Mouse (Mus musculus): ENCODE results near the gene Hecw2.

Gene Hecw2

DNA sequence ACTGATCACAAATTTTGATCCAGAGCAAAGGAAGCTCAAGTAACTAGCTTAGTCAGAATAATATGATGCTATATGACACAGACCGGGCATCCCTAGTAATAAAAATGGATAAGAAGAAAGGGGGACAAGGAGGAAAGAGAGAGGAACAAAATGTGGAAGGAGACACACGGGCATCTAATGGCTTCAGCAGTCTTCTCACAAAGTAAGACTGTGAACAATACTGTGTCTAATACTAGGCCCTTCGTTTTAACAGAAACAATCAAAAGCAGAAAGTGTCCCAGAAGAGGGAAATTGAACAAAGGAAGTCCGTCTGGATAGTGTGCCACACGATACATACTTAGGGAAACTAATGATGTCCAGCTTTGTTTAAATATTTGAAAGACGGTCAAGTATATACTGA is 419.9 kb downstream of the Hecw2 start:
- no peak for DNase-seq

DNA sequence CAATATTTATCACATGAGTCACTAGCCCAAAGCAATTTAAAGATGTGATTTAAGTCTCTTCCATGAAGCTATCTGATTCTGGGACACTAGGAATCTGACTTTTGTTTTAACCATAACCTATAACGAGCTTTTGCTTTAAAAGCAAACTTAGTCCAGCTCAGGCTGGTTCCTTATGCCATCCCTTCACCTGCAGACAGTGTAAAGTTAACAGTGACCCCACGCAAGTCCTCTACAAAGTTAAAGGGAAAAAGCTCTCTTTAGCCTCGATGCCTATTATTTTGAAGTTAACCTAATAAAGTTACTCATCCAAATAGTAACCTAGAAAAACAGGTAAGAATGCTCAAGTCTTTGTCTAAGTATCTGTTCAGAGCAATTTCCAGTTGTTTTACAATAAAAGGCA is 420.4 kb downstream of the Hecw2 start:
- DNase-seq = no peak

DNA sequence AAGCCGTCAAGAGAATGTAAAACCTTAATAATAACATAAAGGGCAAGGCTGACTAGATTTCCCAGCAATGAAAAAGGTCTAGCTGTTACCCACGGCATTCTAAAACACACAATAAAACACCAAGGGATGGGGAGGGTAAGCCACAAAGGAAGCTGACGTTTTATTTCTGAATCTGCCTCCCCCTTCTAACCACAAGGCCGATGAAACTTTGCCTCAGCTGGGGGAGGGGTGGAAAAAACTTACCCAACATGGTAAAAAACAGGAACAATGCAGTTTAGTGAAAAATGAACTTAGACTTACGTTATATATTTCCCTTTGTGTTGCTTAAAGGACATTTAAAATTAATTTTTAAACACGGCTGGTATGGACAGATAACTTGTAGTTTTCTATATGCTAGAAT is 421.0 kb downstream of the Hecw2 start:
- peak in 1 of 2 experiments; percentile 30 for DNase-seq

DNA sequence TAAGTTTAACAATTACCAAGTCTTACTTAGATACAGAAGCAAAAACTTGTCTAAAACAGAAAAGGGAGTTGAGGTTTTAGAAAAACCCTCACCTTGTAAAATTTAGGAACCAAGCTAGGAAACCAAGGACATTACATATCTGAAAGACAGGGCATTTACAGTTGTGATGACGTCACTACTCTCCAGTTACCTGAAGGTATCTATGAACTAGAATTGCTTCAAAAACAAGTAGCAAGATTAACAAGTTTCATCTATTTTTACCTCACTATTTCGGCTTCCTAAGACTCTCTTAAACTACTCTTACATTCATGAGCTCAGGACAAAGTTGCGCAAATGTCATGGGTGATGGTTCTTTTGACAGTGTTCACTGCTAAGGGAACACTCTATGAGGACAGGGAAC is 422.0 kb downstream of the Hecw2 start:
- DNase-seq = no peak

DNA sequence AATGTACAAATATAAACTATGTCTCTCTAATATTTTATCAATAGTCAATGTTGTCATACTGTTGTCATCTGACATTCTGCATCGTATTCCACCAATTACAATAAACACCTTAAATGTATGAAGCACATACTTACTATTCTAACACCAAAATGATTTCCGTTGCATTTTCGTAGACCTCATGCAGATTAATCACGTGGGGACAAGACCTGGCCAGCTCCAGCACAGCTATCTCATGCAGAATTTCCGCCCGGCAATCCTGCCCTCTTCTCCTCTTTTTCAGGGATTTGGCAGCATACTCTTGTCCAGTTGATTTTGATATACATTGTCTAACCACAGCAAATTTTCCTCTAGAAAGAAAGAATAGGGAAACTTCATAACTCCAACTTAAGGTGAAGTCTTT is 423.5 kb downstream of the Hecw2 start:
- no peak for DNase-seq

DNA sequence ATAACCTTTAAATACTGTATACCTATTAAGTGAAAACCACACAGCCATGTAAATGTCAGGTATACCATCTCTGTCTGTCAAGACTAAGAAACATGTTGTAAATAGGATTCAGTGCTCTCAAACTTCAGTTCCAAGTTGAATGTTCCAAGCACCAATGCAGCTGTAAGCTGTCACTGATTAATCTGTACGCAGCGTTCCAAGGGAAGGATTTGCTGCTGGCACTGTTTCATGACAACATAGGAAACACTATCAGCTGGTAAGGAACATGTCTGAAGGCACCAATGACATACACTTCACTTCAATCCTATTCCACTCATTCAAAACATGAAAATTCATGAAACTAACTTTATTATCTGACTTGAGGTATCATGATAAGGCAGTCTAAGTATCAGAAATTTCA is 428.9 kb downstream of the Hecw2 start:
- DNase-seq = peak; percentile 26 to 41

DNA sequence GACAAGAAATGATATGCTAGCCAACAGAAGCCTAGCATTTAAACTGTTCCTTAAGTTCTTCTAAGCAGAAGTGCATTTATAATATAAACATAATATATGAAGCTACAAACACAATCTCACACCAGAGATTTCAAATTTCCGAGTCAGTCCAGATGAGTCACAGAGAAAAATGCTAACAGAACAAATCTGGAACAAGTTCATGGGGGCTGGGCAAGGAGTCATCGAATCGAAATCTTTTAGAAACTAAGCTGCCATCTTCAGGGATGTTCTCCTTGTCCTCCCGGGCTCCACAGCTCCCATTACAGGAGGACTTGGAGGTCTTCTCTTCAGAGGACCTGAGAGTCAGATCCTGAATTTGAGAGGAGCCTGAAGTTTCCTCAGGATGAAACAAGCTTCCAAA is 437.7 kb downstream of the Hecw2 start:
- no peak for DNase-seq

Measured in kidney, postnatal 36 days (tissue).